In the genomic region with DNA sequence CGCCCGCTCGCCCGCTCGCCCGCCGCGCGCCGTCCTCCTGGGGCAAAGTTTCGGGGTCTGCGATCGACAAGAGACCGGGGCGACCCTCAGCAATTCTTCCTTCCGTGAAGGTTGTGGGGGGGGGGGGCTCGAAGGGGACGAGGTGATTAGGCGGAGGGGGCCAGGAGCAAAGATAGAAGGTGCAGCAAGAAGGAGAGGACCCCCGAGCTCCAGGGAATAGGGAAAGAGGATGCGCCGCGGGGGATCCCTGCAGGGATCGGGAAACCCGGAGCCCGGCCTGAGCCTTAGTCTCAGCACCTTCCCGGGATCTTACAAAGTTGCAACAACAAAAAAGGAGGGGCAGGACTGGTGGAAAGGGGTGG, we compare ENCODE assay signal across 8 mouse cellular contexts. TPM values are rescaled to one million over a fixed set of nuclear protein-coding genes. Genes with fewer than 3 reads are reported as not detected.
DNase-seq lines count a peak whose midpoint lies in the region; ATAC-seq and TF ChIP-seq lines count a peak whose summit lies in the region.

No protein-coding gene starts in this region.

- peak overlapping the region; percentile 93 for H3K4me3 ChIP-seq in layer of hippocampus, adult 2 months
- peak overlapping the region; percentile 90 for H3K4me3 ChIP-seq in cortical plate, adult 2 months (ENCODE audit: insufficient read depth, low read length)
- peak overlapping the region; percentile 84 for H3K4me3 ChIP-seq in hindbrain, postnatal 0 days (ENCODE audit: low read length)
- H3K4me3 ChIP-seq in neural tube, embryonic 11.5 days (ENCODE audit: low read depth, low read length) = peak overlapping the region; percentile 84

- ATAC-seq in hindbrain, postnatal 0 days = peak; percentile 60; the same call in 1 of the 2 replicates
- peak; percentile 64 for ATAC-seq in neural tube, embryonic 11.5 days (ENCODE audit: insufficient read depth, low FRiP score, low TSS enrichment)

- H3K4me2 ChIP-seq in hindbrain, postnatal 0 days (ENCODE audit: low read depth, low read length) = peak overlapping the region; percentile 95
- H3K4me2 ChIP-seq in neural tube, embryonic 11.5 days (ENCODE audit: low read depth) = peak overlapping the region; percentile 91

- 4% methylated on average over 24 of the region's 27 CpGs for WGBS in hindbrain, postnatal 0 days
- under 1% methylated on average over 25 of the region's 27 CpGs for WGBS in neural tube, embryonic 11.5 days

- H3K36me3 ChIP-seq in hindbrain, postnatal 0 days (ENCODE audit: insufficient read depth, low read length) = no peaks in the 10 kb centered on the region
- no peaks in the 10 kb centered on the region for H3K36me3 ChIP-seq in neural tube, embryonic 11.5 days (ENCODE audit: control insufficient read depth, insufficient read depth, low read length)

- no peaks in the 10 kb centered on the region; the same call in 1 of the 2 replicates for H3K4me1 ChIP-seq in cortical plate, adult 2 months (ENCODE audit: control insufficient read depth, insufficient read depth, low read length)
- H3K4me1 ChIP-seq in hindbrain, postnatal 0 days (ENCODE audit: insufficient read depth, low read length) = no peaks in the 10 kb centered on the region
- H3K4me1 ChIP-seq in neural tube, embryonic 11.5 days (ENCODE audit: control insufficient read depth, insufficient read depth, low read length) = no peaks in the 10 kb centered on the region; the same call in 1 of the 2 replicates

- H3K27me3 ChIP-seq in hindbrain, postnatal 0 days (ENCODE audit: insufficient read depth, low read length) = no peaks in the 10 kb centered on the region
- no peaks in the 10 kb centered on the region for H3K27me3 ChIP-seq in neural tube, embryonic 11.5 days (ENCODE audit: control insufficient read depth, insufficient read depth, low read length)

- no peaks in the 10 kb centered on the region for H3K9me3 ChIP-seq in hindbrain, postnatal 0 days (ENCODE audit: low read length)
- no peaks in the 10 kb centered on the region for H3K9me3 ChIP-seq in neural tube, embryonic 11.5 days (ENCODE audit: control insufficient read depth, low read length)

- no peak for DNase-seq in layer of hippocampus, adult 2 months (ENCODE audit: low spot score in 2 of 2)
- DNase-seq in layer of hippocampus, postnatal 14 days (ENCODE audit: low spot score in 2 of 2) = no peak
- no peak for DNase-seq in hindbrain, postnatal 0 days (ENCODE audit: low spot score)
- DNase-seq in neural tube, embryonic 11.5 days (ENCODE audit: low spot score) = no peak
- DNase-seq in cerebellum, postnatal 25 days = no peak
- no peak for DNase-seq in embryo, embryonic 9.5 days (ENCODE audit: extremely low spot score)
- DNase-seq in layer of hippocampus, adult 9-10 months (ENCODE audit: low spot score) = no peak

- peak overlapping the region; percentile 85 for H3K9ac ChIP-seq in hindbrain, postnatal 0 days (replicated peaks; ENCODE audit: low read length)
- peak overlapping the region; percentile 97 for H3K9ac ChIP-seq in neural tube, embryonic 11.5 days (ENCODE audit: low read length)

- H3K27ac ChIP-seq in layer of hippocampus, adult 2 months = peak overlapping the region; percentile 100
- peak overlapping the region; percentile 26; the same call in 1 of the 2 replicates for H3K27ac ChIP-seq in cortical plate, adult 2 months (ENCODE audit: insufficient read depth, low read length)
- peak overlapping the region; percentile 99 for H3K27ac ChIP-seq in hindbrain, postnatal 0 days
- peak overlapping the region; percentile 99 for H3K27ac ChIP-seq in neural tube, embryonic 11.5 days (ENCODE audit: low read depth, low read length)

- TF ChIP-seq POLR2A in cortical plate, adult 2 months (IDR thresholded peaks at IDR 0.05; ENCODE audit: extremely low read depth, insufficient read depth, low read length) = no peak

- no peak for TF ChIP-seq CTCF in layer of hippocampus, adult 2 months (conservative IDR thresholded peaks at IDR 0.05)
- TF ChIP-seq CTCF in cortical plate, adult 2 months (IDR thresholded peaks at IDR 0.05; ENCODE audit: extremely low read depth, insufficient read depth, low read length) = no peak
- no peak for TF ChIP-seq CTCF in hindbrain, postnatal 0 days (IDR thresholded peaks at IDR 0.05; ENCODE audit: low read depth)

RNA-seq across cellular contexts. Expression of a gene that starts 1.9 kb away (rescaled TPM):
- 10 to 100 TPM; 88.5 to 93.5 TPM for total RNA-seq in layer of hippocampus, adult 2 months (2021)
- total RNA-seq in layer of hippocampus, postnatal 14 days (2021) = 10 to 100 TPM; 95.0 to 96.7 TPM
- polyA plus RNA-seq in cortical plate, adult 2 months (2012; rRNA removed) = 78.9 and 99.2 TPM in 2 replicates
- total RNA-seq in hindbrain, postnatal 0 days (2014; rRNA removed) = 53.6 and 55.2 TPM in 2 replicates
- polyA plus RNA-seq in hindbrain, postnatal 0 days (2015; fragmentation: Nextera tagmentation; extraction: Ambion mirVana) = 50.9 and 54.8 TPM in 2 replicates
- 111 and 116 TPM in 2 replicates for polyA plus RNA-seq in neural tube, embryonic 11.5 days (2014; fragmentation: Nextera tagmentation; extraction: Ambion mirVana)

Comparison
In these comparisons a context has a peak if more than half of its experiments do, and no peak if none do; other contexts are left out.
1. H3K27ac ChIP-seq: peak in every context shown above with its lines; median percentile 100 in layer of hippocampus, adult 2 months; 99 in hindbrain, postnatal 0 days; 99 in neural tube, embryonic 11.5 days; 26 in cortical plate, adult 2 months.